Mouse (Mus musculus) MEL (cell line): ENCODE results near the gene Myocd.

ENCODE experiments used
- CTCF ChIP-seq, 3 experiments: IDR thresholded peaks in 2 of 3; conservative IDR thresholded peaks in 1 of 3; 2 replicates each; pipeline ENCODE4 v1.5.1; 2011 to 2012; ENCODE audit warnings: low read length in 3 of 3, low read depth in 2 of 3, mild to moderate bottlenecking in 2 of 3, improper control_type of control experiment in 1 of 3, inconsistent platforms in 1 of 3, mixed read lengths in 1 of 3, moderate library complexity in 1 of 3; ENCODE audit not compliant: control insufficient read depth in 1 of 3, insufficient read depth in 1 of 3, poor library complexity in 1 of 3, severe bottlenecking in 1 of 3
- POLR2A ChIP-seq, 2 experiments: IDR thresholded peaks; 2 replicates each; pipeline ENCODE4 v1.6.1; 2011 to 2012; ENCODE audit warnings: low read length in 2 of 2, mild to moderate bottlenecking in 2 of 2, control low read depth in 1 of 2, improper control_type of control experiment in 1 of 2, low read depth in 1 of 2, moderate library complexity in 1 of 2; ENCODE audit not compliant: control insufficient read depth in 1 of 2, insufficient read depth in 1 of 2, poor library complexity in 1 of 2
- SMC3 ChIP-seq: IDR thresholded peaks from 2 replicates; pipeline ENCODE4 v1.6.1; 2011; ENCODE audit warnings: low read depth, low read length, improper control_type of control experiment

DNA sequence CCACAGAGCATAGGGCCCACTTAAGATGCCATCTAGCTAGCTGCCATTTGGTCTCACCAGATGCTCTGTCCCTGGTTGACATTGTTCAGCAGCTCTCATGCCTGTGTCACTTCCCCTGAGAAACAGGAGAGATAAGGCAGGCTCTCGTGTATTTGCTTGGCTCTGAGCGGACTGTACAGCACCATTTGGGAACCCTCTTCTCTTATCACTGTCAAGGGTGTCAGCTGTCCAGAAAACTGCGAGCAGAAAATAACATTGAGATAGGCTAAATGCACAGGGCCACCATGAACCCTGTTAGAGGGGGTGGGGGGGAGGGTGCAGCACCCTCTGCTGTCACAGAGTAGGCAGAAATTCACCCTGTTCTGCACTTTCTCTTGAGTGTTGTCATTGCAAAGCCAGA lies 34.0 kb upstream of the Myocd start:
- TF ChIP-seq SMC3 (no peak), POLR2A (IDR thresholded peaks at IDR 0.05; ENCODE audit: control insufficient read depth in 1 of 2, insufficient read depth in 1 of 2, low read depth in 1 of 2, low read length in 2 of 2, poor library complexity in 1 of 2) (no peak), CTCF (IDR thresholded peaks at IDR 0.05 in 2 of 3, conservative IDR thresholded peaks at IDR 0.05 in 1 of 3; ENCODE audit: control insufficient read depth in 1 of 3, insufficient read depth in 1 of 3, low read depth in 2 of 3, low read length in 3 of 3, poor library complexity in 1 of 3, severe bottlenecking in 1 of 3) (no peak)
